Mouse (Mus musculus): Measurements from ENCODE around the gene Prm2. TPM values are rescaled to one million over a fixed set of nuclear protein-coding genes. Genes with fewer than 3 reads are reported as not detected.
A peak's percentile ranks its signal among the peaks of the same experiment; 100 is the strongest.

Gene Prm2
- polyA plus RNA-seq, 1 experiment from 2014 or later, result not detected

DNA sequence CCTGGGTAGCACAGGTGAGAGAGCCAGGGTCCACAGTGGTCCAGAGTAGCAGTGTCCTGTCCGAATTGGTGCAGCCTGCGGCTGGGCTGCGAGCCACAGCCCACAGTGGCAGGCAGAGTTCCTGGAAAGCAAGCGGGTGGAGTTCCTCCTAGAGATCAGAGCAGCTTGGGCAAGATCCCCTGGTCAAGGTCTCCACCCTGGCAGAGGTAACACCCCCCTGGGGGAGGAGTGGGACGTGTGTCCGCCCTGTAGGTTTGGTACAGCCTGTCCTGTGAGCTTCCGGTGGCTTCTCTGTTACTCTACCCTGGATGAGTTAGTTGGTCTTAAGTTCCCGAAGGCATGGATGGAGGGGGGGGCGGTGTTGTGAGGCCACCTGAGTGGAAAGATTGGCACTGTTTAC, 27.1 kb downstream of the Prm2 start:
- no peak for ATAC-seq (ENCODE audit: low FRiP score)
- Histone ChIP-seq H3K9ac (no peak overlapping the region), H3K27ac (no peak overlapping the region), H3K36me3 (no peaks in the 10 kb centered on the region), H3K9me3 (no peaks in the 10 kb centered on the region), H3K4me2 (no peak overlapping the region), H3K4me3 (no peak overlapping the region), H3K27me3 (0 out of 2 replicates have a peak, but pooled peaks cover 4% of the 10 kb centered on the region), H3K4me1 (replicated peaks) (no peaks in the 10 kb centered on the region)
- 69% methylated on average over 9 of the region's 9 CpGs for WGBS

GRCm38 (mm10) chr16:10767158-10767557, 28.8 kb downstream of the Prm2 start:
- Histone ChIP-seq H3K4me1 (replicated peaks) (no peaks in the 10 kb centered on the region), H3K27me3 (0 out of 2 replicates have a peak, but pooled peaks cover 4% of the 10 kb centered on the region), H3K27ac (no peak overlapping the region), H3K4me3 (no peak overlapping the region), H3K9ac (no peak overlapping the region), H3K9me3 (no peaks in the 10 kb centered on the region), H3K4me2 (no peak overlapping the region), H3K36me3 (no peaks in the 10 kb centered on the region)
- 40% methylated on average over 4 of the region's 4 CpGs for WGBS
- ATAC-seq (ENCODE audit: low FRiP score), result no peak

DNA sequence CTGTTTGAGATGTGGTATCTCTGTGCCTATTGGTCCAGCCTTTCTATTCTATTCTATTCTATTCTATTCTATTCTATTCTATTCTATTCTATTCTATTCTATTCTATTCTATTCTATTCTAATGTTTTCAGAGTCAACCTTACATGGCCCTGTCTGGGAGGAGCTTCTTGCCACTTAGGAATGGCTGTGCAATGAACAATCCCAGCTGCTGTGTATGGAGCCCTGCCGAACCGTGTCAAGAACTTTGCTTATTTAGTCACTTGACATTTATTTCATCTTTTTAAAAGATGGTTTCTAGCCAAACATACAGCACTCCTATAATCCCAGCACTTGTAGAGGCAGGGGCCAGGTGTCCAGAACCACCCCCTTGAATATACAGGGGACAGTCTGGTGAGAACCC, 31.6 kb downstream of the Prm2 start:
- ATAC-seq (ENCODE audit: low FRiP score), result no peak
- 69% methylated on average over 2 of the region's 2 CpGs for WGBS
- Histone ChIP-seq H3K4me3 (no peak overlapping the region), H3K9me3 (no peaks in the 10 kb centered on the region), H3K9ac (no peak overlapping the region), H3K4me2 (no peak overlapping the region), H3K27ac (no peak overlapping the region), H3K36me3 (no peaks in the 10 kb centered on the region), H3K4me1 (replicated peaks) (no peaks in the 10 kb centered on the region; the same call in 1 of the 2 replicates), H3K27me3 (0 out of 2 replicates have a peak, but pooled peaks cover 4% of the 10 kb centered on the region)

DNA sequence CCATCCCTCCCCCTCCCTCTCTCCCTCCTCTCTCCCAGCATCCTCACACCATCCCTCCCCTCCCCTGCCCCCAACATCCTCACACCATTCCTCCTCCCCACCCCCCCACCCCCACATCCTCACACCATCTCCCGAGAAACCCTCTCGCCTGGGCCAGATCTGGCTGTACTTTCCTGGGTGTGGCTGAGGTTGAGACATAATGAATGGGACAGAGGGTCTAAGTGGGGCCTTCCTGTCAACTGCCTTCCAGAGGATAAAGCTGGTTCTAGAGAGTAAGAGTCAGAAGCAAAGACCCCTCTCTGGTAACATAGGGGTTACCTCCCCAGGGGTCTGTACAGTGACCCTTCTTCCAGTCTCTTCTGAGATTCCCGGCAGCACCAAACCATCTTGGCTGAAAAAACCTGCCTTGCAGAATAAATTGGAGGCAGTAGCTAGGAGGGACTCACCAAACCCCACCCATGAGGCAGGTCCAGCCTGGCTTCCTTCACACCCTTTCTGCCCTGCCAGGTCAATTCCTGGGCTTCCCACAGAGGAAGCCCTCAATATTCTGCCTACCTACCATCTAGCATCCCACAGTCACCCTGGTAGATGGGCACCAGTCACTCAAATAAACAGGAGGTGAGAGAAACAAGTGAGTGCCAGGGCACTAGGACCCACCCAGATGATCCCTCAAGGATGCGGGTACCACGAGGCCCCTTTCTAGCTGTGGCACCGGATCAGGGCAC, 32.2 kb downstream of the Prm2 start:
- H3K4me1 ChIP-seq (replicated peaks), result no peaks in the 10 kb centered on the region; the same call in 1 of the 2 replicates
- H3K9ac ChIP-seq, result no peak overlapping the region
- H3K4me2 ChIP-seq, result no peak overlapping the region
- WGBS, result 69% methylated on average over 6 of the region's 6 CpGs
- ATAC-seq (ENCODE audit: low FRiP score), result no peak
- H3K4me3 ChIP-seq, result no peak overlapping the region
- H3K36me3 ChIP-seq, result no peaks in the 10 kb centered on the region
- 0 out of 2 replicates have a peak, but pooled peaks cover 2% of the 10 kb centered on the region for H3K27me3 ChIP-seq
- H3K27ac ChIP-seq, result no peak overlapping the region
- H3K9me3 ChIP-seq, result no peaks in the 10 kb centered on the region

GRCm38 (mm10) chr16:10762569-10763180, 33.3 kb downstream of the Prm2 start:
- 70% methylated on average over 5 of the region's 5 CpGs for WGBS
- Histone ChIP-seq H3K9me3 (no peaks in the 10 kb centered on the region), H3K36me3 (no peaks in the 10 kb centered on the region), H3K27me3 (no peaks in the 10 kb centered on the region), H3K27ac (no peak overlapping the region), H3K4me3 (no peak overlapping the region), H3K4me2 (no peak overlapping the region), H3K4me1 (replicated peaks) (no peaks in the 10 kb centered on the region; the same call in 1 of the 2 replicates), H3K9ac (no peak overlapping the region)
- no peak for ATAC-seq (ENCODE audit: low FRiP score)

DNA sequence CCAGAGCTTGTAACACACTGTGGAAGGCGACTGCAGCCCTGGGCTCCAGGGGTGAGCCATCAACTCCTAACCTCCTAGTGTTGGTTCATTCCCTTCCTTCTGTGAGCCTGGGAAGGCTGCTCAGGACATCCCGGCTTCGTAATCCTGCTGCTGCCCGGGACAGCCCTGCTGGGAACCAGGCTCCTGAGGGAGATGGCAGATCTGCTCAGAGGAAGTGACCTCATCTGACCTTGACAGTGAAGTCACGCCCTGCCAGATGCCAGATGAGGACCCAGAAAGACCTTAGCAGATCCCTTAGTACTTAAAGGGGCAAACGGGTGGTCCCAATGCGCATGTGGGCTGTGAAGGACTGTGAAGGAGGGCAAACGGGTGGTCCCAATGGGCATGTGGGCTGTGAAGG, 34.8 kb downstream of the Prm2 start:
- Histone ChIP-seq H3K36me3 (no peaks in the 10 kb centered on the region), H3K27me3 (no peaks in the 10 kb centered on the region), H3K27ac (no peak overlapping the region), H3K9ac (no peak overlapping the region), H3K4me2 (no peak overlapping the region), H3K9me3 (no peaks in the 10 kb centered on the region), H3K4me1 (replicated peaks) (no peaks in the 10 kb centered on the region; the same call in 1 of the 2 replicates), H3K4me3 (no peak overlapping the region)
- no peak for ATAC-seq (ENCODE audit: low FRiP score)
- 75% methylated on average over 8 of the region's 8 CpGs for WGBS

GRCm38 (mm10) chr16:10756168-10756567, 39.8 kb downstream of the Prm2 start:
- no peak overlapping the region for H3K27ac ChIP-seq
- no peaks in the 10 kb centered on the region; the same call in 1 of the 2 replicates for H3K4me1 ChIP-seq (replicated peaks)
- H3K9ac ChIP-seq, result no peak overlapping the region
- H3K4me3 ChIP-seq, result no peak overlapping the region
- H3K36me3 ChIP-seq, result no peaks in the 10 kb centered on the region
- no peaks in the 10 kb centered on the region for H3K9me3 ChIP-seq
- no peaks in the 10 kb centered on the region for H3K27me3 ChIP-seq
- no peak overlapping the region for H3K4me2 ChIP-seq
- WGBS, result 71% methylated on average over 6 of the region's 6 CpGs
- ATAC-seq (ENCODE audit: low FRiP score), result no peak

- Histone ChIP-seq H3K27me3 (no peaks in the 10 kb centered on the region), H3K9ac (no peak overlapping the region), H3K27ac (no peak overlapping the region), H3K9me3 (no peaks in the 10 kb centered on the region), H3K36me3 (no peaks in the 10 kb centered on the region), H3K4me1 (replicated peaks) (peaks cover 4% of the 10 kb centered on the region), H3K4me2 (no peak overlapping the region), H3K4me3 (no peak overlapping the region)
- 83% methylated on average over 3 of the region's 3 CpGs for WGBS
- ATAC-seq (ENCODE audit: low FRiP score), result no peak
Observed at GRCm38 (mm10) chr16:10754521-10755296, 41.2 kb downstream of the Prm2 start.

DNA sequence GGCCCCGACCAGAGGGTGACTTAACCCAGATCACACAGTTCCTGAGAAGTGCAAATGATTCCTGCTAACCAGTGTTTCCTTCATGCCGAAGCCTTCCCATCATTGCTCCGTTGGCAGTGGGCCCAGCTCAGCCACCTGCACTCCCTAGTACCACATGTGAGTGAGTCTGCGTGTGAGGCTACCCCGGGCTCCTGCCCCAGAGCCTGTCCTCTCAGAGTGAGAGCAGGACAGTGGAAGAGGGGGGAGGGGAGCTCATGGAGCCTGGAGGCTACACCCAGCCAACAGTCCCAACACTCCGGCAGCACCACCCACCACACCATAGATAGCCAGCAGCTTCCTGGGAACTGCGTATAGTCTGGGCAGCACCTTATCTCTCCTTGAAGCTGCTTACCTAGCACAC, 46.1 kb downstream of the Prm2 start:
- H3K9me3 ChIP-seq, result no peaks in the 10 kb centered on the region
- ATAC-seq (ENCODE audit: low FRiP score), result no peak

DNA sequence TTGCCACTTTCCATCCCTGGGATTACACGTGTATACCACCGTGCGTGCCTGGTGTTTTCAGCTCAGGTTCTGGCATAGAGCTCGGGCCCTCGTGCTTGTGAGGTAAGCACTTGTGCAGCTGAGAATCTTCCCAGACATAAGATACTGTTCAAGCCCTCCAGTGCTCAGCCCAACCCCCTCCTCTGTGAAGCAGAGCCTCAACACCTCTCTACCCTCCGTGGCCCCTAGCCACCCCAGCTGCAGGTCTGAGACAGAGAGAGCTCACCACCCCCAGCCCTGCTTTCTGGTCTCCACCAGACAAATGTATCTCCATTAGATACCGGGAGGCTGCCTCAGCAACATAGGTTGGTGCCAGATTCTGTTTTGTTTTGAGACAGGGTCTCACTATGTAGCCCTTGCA, 46.7 kb downstream of the Prm2 start:
- ATAC-seq (ENCODE audit: low FRiP score), result no peak
- Histone ChIP-seq H3K4me3 (no peak overlapping the region), H3K36me3 (no peaks in the 10 kb centered on the region), H3K9ac (no peak overlapping the region), H3K9me3 (no peaks in the 10 kb centered on the region), H3K4me2 (no peak overlapping the region), H3K27ac (peak overlapping the region; percentile 37; the same call in 1 of the 2 replicates), H3K27me3 (no peaks in the 10 kb centered on the region), H3K4me1 (replicated peaks) (peaks cover 10% of the 10 kb centered on the region; the same call in 1 of the 2 replicates)
- 81% methylated on average over 7 of the region's 7 CpGs for WGBS

More for the DNA sequence above, 46.1 kb downstream of the Prm2 start:
- Histone ChIP-seq H3K27me3 (no peaks in the 10 kb centered on the region), H3K4me2 (no peak overlapping the region), H3K4me1 (replicated peaks) (peaks cover 10% of the 10 kb centered on the region; the same call in 1 of the 2 replicates), H3K36me3 (no peaks in the 10 kb centered on the region), H3K27ac (no peak overlapping the region), H3K9ac (no peak overlapping the region), H3K4me3 (no peak overlapping the region)
- WGBS, result 58% methylated on average over 7 of the region's 7 CpGs

Data from hindbrain, embryonic 13.5 days (tissue).